Mouse (Mus musculus) megakaryocyte, embryonic 14.5 days (primary cell): ENCODE results near the gene Daxx.

Experiments
- FLI1 ChIP-seq: IDR thresholded peaks from 2 replicates; pipeline ENCODE4 v1.6.1; 2012; ENCODE audit warnings: low read length, inconsistent platforms, mixed read lengths
- GATA1 ChIP-seq: IDR thresholded peaks from 3 replicates; pipeline ENCODE4 v1.6.1; 2012; ENCODE audit warnings: mixed read lengths, low read length, inconsistent platforms, borderline replicate concordance

DNA sequence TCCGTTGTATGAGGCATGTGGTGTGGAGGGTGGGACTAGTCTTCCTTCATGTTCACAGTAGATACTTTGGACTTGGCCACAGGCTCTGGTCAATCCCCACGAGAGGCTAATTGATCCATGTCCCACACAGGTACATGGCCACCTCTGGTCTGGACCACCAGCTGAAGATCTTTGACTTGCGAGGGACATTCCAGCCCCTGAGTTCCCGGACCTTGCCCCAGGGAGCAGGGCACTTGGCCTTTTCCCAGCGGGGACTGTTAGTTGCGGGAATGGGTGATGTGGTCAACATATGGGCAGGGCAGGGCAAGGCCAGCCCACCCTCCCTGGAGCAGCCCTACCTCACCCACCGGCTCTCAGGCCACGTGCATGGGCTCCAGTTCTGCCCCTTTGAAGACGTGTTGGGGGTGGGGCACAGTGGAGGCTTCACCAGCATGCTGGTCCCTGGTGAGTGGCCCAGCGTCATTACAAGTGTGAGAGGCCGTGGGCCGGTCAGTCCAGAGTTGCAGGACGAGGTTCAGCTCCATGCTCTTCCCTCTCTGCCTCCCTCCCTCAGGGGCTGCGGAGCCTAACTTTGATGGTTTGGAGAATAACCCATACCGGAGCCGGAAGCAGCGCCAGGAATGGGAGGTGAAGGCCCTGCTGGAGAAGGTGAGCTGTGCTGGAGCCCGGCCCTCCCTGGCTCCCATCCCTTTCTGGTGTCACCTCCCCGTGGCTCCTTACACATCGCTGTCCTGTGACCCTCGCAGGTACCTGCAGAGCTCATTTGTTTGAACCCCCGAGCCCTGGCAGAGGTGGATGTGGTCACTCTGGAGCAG is 39.1 kb downstream of the Daxx start:
- TF ChIP-seq GATA1: no peak
- TF ChIP-seq FLI1: no peak
